Mouse (Mus musculus) neural tube, embryonic 11.5 days (tissue): Measurements from ENCODE around the gene Etl4. TPM values are rescaled to one million over a fixed set of nuclear protein-coding genes. Genes with fewer than 3 reads are reported as not detected.
A peak's percentile ranks its signal among the peaks of the same experiment; 100 is the strongest.
"Not testable (repeated sequence)": the region's sequence is repeated elsewhere in the genome, so short reads cannot be mapped to it uniquely, and the experiment has no call there.

Source experiments
- ATAC-seq: fragments of 200-750 bp; cut with Nextera tagmentation; 2 replicates; pipeline ENCODE4 v1.8.0; 2017; ENCODE audit warnings: moderate number of reproducible peaks, mild to moderate bottlenecking, moderate TSS enrichment, moderate library complexity; ENCODE audit not compliant: insufficient read depth, low FRiP score, low TSS enrichment
- DNase-seq: peaks from one replicate; pipeline ENCODE4 v3.0.0-alpha.2; 2015; ENCODE audit warnings: low spot score
- H3K27ac ChIP-seq: fragments of 300-500 bp; sonication (generic); 2 replicates; pipeline ENCODE4 v1.5.1; 2014; ENCODE audit warnings: low read depth, mild to moderate bottlenecking, low read length
- H3K27me3 ChIP-seq: fragments of 300-500 bp; sonication (generic); 2 replicates; pipeline ENCODE4 v1.6.1; 2014; ENCODE audit warnings: mild to moderate bottlenecking, low read length, mixed read lengths; ENCODE audit not compliant: control insufficient read depth, insufficient read depth
- H3K36me3 ChIP-seq: fragments of 300-500 bp; sonication (generic); 2 replicates; pipeline ENCODE4 v1.6.1; 2014; ENCODE audit warnings: mild to moderate bottlenecking, low read length, moderate library complexity, mixed read lengths; ENCODE audit not compliant: control insufficient read depth, insufficient read depth
- H3K4me1 ChIP-seq: fragments of 300-500 bp; sonication (generic); 2 replicates; pipeline ENCODE4 v1.6.1; 2014; ENCODE audit warnings: low read length, mixed read lengths; ENCODE audit not compliant: control insufficient read depth, insufficient read depth
- H3K4me2 ChIP-seq: fragments of 300-500 bp; sonication (generic); 2 replicates; pipeline ENCODE4 v1.6.1; 2014; ENCODE audit warnings: low read depth, mild to moderate bottlenecking, moderate library complexity
- H3K4me3 ChIP-seq: fragments of 300-500 bp; sonication (generic); 2 replicates; pipeline ENCODE4 v1.5.1; 2014; ENCODE audit warnings: low read depth, low read length
- H3K9ac ChIP-seq: fragments of 300-500 bp; sonication (generic); 2 replicates; pipeline ENCODE4 v1.6.1; 2014; ENCODE audit warnings: mild to moderate bottlenecking, low read length
- H3K9me3 ChIP-seq: fragments of 300-500 bp; sonication (generic); 2 replicates; pipeline ENCODE4 v1.6.1; 2016; ENCODE audit warnings: low read length; ENCODE audit not compliant: control insufficient read depth
- whole genome bisulfite sequencing: fragments of 180-500 bp; shearing (Covaris S2); extraction: QIAGEN DNeasy Blood & Tissue Kit; methylation state at CpG from one replicate; pipeline ENCODE4 v1.1.7; 2014; 5-methylcytosine and 5-hydroxymethylcytosine counted together
- polyA plus RNA-seq: library from polyadenylated mRNA; unstranded; fragments of >200 nt; fragmentation: Nextera tagmentation; extraction: Ambion mirVana; gene quantifications from 2 replicates; pipeline ENCODE4 v1.2.1, GENCODE M21; 2014

The Etl4 gene
- polyA plus RNA-seq, 1 experiment from 2014 or later = 19.9 TPM

DNA sequence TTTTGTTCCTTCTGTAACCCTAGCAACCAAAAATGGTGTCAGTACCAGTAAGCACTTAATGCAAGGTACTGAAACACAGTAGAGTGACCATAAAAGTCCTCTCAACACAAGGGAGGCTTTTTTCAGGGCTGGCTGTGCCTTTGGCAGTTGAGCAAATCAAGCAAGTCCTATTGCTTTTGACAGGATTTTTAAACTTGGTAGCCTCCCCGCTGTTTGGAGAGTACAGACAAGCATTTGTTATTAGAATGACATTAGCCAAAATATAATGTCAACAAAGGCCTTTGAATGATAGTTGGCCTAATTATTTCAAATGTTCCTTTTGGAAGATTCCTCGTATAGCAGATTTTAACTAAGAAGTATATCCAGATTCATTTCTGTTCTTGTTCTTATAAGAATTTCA, 467.4 kb downstream of the Etl4 start:
- no peak overlapping the region for H3K27ac ChIP-seq
- H3K27me3 ChIP-seq = no peaks in the 10 kb centered on the region
- no peak for DNase-seq
- no peaks in the 10 kb centered on the region for H3K9me3 ChIP-seq
- H3K4me1 ChIP-seq = no peaks in the 10 kb centered on the region
- no peak overlapping the region for H3K9ac ChIP-seq
- H3K36me3 ChIP-seq = no peaks in the 10 kb centered on the region
- H3K4me3 ChIP-seq = no peak overlapping the region
- ATAC-seq = no peak
- WGBS = 90% methylated on average over 2 of the region's 2 CpGs
- no peak overlapping the region for H3K4me2 ChIP-seq

DNA sequence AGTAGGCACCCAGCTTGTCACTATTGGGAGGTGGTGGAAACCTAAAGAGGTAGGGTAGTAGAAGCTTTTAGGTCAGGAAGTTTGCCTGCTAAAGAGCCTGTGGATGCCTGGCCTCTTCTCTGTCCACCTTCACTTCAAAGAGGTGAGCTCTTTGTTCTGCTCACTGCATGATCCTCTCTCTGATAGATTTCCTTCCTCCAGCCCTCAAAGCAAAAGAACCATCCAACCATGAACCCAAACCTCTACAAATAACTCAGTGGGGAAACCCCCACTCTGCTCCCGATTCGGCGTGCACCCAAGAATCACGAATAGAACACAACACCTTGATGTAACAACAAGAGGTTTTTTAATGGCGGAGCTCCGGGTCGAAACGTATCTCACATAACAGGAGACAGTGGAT, 471.3 kb downstream of the Etl4 start:
- not testable (repeated sequence) for H3K9me3 ChIP-seq, H3K4me1 ChIP-seq, H3K27ac ChIP-seq, ATAC-seq, H3K36me3 ChIP-seq, H3K4me2 ChIP-seq, DNase-seq, H3K4me3 ChIP-seq, H3K27me3 ChIP-seq, H3K9ac ChIP-seq
- 94% methylated on average over 4 of the region's 8 CpGs for WGBS

DNA sequence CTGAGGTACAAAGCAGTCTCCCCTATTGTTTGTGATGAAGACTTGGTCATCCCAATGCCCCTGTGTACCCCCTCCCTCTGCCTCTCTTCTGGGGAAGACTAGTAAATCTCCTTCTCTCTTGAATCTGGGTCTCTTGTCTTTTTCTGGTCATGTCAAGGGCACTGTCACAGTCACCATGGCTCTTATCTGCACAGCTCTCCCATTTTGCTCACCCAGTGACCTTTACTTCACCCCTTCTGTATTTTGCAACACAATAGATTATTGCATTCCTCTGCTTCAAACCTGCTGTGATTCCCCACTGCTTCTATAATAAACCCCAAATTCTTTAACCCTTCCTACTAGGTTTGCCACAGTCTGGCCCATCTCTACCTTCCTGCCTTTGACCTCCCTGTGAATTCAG, 484.5 kb downstream of the Etl4 start:
- Histone ChIP-seq H3K4me2 (no peak overlapping the region), H3K36me3 (no peaks in the 10 kb centered on the region), H3K4me1 (peaks cover 9% of the 10 kb centered on the region), H3K9ac (no peak overlapping the region), H3K27ac (no peak overlapping the region), H3K27me3 (no peaks in the 10 kb centered on the region), H3K4me3 (no peak overlapping the region), H3K9me3 (no peaks in the 10 kb centered on the region)
- ATAC-seq = peak; percentile 78; the same call in 1 of the 2 replicates
- no peak for DNase-seq

DNA sequence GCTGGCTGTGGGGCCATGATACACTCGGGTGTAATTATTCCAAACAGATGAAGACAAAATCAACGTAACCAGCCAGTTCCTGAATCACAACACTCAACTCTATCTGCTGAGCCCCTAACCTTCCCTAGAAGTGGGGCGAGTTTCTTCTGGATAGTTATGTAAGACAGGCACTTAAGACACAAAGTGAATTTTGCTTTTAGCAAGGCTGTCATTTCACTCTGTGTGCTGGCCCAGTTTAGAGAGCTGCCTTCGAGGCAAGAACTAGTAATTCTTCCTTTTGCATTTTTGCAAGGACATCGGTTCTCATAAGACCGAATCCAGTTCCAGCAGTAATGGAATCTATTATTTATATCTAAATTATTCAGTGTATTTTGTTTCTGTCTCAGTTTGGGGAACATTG, 487.4 kb downstream of the Etl4 start:
- Histone ChIP-seq H3K27ac (no peak overlapping the region), H3K9ac (no peak overlapping the region), H3K27me3 (no peaks in the 10 kb centered on the region), H3K4me3 (no peak overlapping the region), H3K4me2 (no peak overlapping the region), H3K36me3 (no peaks in the 10 kb centered on the region), H3K4me1 (peaks cover 9% of the 10 kb centered on the region), H3K9me3 (no peaks in the 10 kb centered on the region)
- ATAC-seq (no peak), DNase-seq (no peak)
- WGBS = 88% methylated on average over 6 of the region's 6 CpGs

DNA sequence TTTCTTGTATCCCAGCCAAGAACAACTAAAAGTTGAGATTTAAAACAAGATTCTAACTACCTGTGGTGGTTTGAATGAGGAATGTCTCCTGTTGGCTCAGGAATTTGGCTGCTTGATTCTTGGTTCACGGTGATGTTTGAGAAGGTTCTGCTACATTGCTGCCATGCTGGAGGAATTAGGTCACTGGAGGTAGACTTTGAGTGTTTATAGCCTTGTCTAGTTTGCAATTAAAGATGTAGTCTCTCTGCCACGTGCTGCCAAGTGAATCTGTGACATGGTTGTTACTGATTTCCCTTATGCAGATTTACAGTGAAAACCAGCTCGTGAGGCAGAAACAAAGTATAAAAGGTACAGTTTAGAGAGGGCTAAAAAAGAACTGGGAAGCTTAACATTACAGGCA, 491.0 kb downstream of the Etl4 start:
- Histone ChIP-seq H3K9ac (no peak overlapping the region), H3K4me1 (no peaks in the 10 kb centered on the region), H3K27ac (no peak overlapping the region), H3K4me3 (no peak overlapping the region), H3K27me3 (no peaks in the 10 kb centered on the region), H3K9me3 (no peaks in the 10 kb centered on the region), H3K36me3 (no peaks in the 10 kb centered on the region), H3K4me2 (no peak overlapping the region)
- WGBS = 78% methylated on average over 3 of the region's 3 CpGs
- ATAC-seq (no peak), DNase-seq (no peak)

DNA sequence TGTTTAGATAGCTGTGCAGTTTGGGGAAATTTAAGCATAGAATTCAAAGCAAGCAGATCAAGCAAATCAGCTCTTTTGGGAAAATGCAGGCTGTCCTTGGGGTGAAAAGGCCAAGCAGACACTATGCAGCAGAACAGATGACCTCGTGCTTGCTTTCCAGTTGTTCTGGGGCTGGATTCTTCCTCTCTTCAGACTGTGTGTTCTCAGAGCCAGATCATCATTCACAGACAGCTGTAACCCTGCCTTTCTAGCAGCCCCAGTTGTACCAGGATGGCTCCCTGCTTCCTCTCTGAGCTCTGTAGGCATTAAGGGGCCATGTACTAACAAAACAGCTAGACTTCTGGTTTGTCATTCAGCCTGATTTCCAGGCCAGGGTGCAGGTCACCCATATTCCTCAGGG, 494.8 kb downstream of the Etl4 start:
- H3K4me2 ChIP-seq = no peak overlapping the region
- no peak overlapping the region for H3K9ac ChIP-seq
- H3K9me3 ChIP-seq = no peaks in the 10 kb centered on the region
- no peak for DNase-seq
- no peak overlapping the region for H3K4me3 ChIP-seq
- no peaks in the 10 kb centered on the region for H3K36me3 ChIP-seq
- H3K27me3 ChIP-seq = no peaks in the 10 kb centered on the region
- no peak overlapping the region for H3K27ac ChIP-seq
- WGBS = 57% methylated on average over 1 of the region's 1 CpGs
- H3K4me1 ChIP-seq = no peaks in the 10 kb centered on the region
- ATAC-seq = no peak

DNA sequence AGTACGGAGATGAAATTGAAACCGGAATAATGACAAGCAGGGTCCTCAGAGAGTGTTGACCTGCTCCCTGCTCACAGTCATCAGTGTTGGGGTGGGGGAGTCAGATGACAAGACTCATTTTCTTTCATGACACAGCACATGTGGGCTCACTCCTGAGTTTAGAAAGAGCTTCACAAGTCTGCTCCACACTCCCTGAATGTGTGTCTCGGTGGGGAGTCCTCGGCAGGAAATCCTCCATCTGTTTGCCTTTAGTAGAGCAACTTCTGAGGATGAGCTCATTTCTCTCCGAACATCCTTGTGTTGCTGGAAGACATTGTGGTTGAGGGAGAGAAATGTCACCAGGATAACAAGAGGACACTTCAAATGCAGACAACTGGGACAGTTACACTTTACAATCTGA, 497.5 kb downstream of the Etl4 start:
- 50% methylated on average over 5 of the region's 5 CpGs for WGBS
- Histone ChIP-seq H3K4me3 (no peak overlapping the region), H3K27me3 (no peaks in the 10 kb centered on the region), H3K9me3 (no peaks in the 10 kb centered on the region), H3K9ac (no peak overlapping the region), H3K4me2 (no peak overlapping the region), H3K27ac (no peak overlapping the region), H3K36me3 (no peaks in the 10 kb centered on the region), H3K4me1 (no peaks in the 10 kb centered on the region)
- ATAC-seq = no peak
- peak; percentile 38 for DNase-seq

DNA sequence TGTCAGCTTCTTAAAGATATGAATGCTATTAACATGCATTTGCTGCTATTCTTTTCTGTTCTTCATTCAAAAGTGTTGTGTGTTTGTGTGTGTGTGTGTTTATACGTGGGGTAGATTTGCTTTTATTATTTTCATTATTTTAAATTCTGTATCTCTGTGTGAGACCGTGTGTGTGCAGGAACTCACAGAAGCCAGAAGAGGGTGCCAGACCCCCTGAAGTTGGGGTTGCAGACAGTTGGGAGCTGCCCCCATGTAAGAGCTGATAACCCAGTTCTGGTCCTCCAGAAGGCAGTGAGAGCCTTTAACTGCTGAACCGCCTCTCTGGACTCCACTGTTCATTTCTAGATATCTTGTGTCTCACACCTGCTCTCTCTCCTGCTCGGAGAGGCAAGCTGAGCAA, 505.3 kb downstream of the Etl4 start:
- Histone ChIP-seq H3K4me2 (no peak overlapping the region), H3K27me3 (no peaks in the 10 kb centered on the region), H3K4me3 (no peak overlapping the region), H3K4me1 (no peaks in the 10 kb centered on the region), H3K9ac (no peak overlapping the region), H3K9me3 (no peaks in the 10 kb centered on the region), H3K27ac (no peak overlapping the region), H3K36me3 (no peaks in the 10 kb centered on the region)
- ATAC-seq = no peak
- 86% methylated on average over 4 of the region's 4 CpGs for WGBS
- DNase-seq = no peak

DNA sequence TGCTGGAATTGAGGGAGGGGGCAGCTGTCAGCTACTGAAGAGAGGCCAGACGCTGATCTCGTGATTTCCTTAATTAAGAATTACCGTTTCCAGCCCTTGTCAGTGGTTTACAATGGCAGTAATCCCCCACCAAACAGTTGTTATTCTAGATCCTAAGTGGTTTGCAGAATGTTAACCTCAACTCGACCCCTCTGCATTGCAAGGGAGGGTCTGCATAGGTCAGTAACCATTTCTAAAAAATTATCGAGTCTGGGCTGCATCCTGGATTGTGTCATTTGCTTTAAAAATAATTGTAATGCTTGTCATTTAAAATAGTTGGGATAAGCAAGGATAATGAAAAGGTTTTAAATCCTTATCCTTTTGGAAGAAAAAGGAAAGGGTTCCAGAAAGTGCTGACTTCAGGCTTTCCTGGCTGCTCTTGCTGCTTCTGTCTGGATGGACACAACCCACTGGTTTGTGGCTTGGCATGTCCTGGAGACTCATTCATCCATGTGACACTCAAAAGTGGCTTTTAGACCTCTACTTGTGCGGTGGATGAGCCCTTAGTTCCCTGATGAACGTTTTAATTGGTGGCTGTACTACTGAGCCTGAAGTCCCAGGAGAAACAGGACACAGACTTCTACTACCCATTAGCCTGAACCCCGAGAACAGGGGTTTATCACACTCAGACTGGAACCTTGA, 507.5 kb downstream of the Etl4 start:
- 30% methylated on average over 8 of the region's 8 CpGs for WGBS
- no peak overlapping the region for H3K27ac ChIP-seq
- H3K4me1 ChIP-seq = no peaks in the 10 kb centered on the region
- H3K4me2 ChIP-seq = no peak overlapping the region
- DNase-seq (no peak), ATAC-seq (no peak)
- H3K27me3 ChIP-seq = no peaks in the 10 kb centered on the region
- H3K4me3 ChIP-seq = no peak overlapping the region
- H3K9me3 ChIP-seq = no peaks in the 10 kb centered on the region
- H3K9ac ChIP-seq = no peak overlapping the region
- H3K36me3 ChIP-seq = no peaks in the 10 kb centered on the region
